Mouse (Mus musculus): ENCODE data around the gene Ehd1. TPM values are rescaled to one million over a fixed set of nuclear protein-coding genes. Genes with fewer than 3 reads are reported as not detected.

Ehd1 gene
- polyA plus RNA-seq, 1 experiment from 2014 or later = 77.2 TPM

DNA sequence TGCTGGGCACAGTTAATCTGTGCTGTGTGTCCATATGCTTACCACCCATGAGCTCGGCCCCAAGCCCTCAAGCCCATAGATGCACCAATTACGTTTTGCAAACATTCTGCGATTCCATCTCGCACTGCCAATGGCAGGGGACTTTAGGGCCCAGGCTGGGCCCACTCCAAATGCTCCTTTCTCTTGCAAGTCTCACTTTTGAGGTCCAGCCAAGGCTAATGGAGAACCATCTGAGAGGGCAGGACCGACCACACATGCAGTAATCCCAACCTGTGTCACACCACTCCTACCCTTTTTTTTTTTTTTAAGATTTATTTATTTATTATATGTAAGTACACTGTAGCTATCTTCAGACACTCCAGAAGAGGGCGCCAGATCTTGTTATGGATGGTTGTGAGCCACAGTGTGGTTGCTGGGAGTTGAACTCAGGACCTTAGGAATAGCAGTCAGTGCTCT, 10.8 kb upstream of the Ehd1 start:
- H3K36me3 ChIP-seq (ENCODE audit: control insufficient read depth, insufficient read depth, low read length) = peaks cover 12% of the 10 kb centered on the region
- no peak overlapping the region for H3K9ac ChIP-seq (ENCODE audit: low read length)
- H3K27ac ChIP-seq (ENCODE audit: low read length) = no peak overlapping the region
- H3K4me1 ChIP-seq (ENCODE audit: control insufficient read depth, insufficient read depth, low read length) = no peaks in the 10 kb centered on the region
- no peak for ATAC-seq (ENCODE audit: insufficient read depth, low FRiP score)
- H3K27me3 ChIP-seq (ENCODE audit: control insufficient read depth, insufficient read depth, low read length) = no peaks in the 10 kb centered on the region
- H3K9me3 ChIP-seq (replicated peaks; ENCODE audit: control insufficient read depth, low read length) = no peaks in the 10 kb centered on the region
- 70% methylated on average over 6 of the region's 6 CpGs for WGBS
- H3K4me3 ChIP-seq (replicated peaks; ENCODE audit: low read length) = peak overlapping the region; percentile 35; the same call in 1 of the 2 replicates
- no peak overlapping the region for H3K4me2 ChIP-seq (ENCODE audit: low read depth, low read length)

DNA sequence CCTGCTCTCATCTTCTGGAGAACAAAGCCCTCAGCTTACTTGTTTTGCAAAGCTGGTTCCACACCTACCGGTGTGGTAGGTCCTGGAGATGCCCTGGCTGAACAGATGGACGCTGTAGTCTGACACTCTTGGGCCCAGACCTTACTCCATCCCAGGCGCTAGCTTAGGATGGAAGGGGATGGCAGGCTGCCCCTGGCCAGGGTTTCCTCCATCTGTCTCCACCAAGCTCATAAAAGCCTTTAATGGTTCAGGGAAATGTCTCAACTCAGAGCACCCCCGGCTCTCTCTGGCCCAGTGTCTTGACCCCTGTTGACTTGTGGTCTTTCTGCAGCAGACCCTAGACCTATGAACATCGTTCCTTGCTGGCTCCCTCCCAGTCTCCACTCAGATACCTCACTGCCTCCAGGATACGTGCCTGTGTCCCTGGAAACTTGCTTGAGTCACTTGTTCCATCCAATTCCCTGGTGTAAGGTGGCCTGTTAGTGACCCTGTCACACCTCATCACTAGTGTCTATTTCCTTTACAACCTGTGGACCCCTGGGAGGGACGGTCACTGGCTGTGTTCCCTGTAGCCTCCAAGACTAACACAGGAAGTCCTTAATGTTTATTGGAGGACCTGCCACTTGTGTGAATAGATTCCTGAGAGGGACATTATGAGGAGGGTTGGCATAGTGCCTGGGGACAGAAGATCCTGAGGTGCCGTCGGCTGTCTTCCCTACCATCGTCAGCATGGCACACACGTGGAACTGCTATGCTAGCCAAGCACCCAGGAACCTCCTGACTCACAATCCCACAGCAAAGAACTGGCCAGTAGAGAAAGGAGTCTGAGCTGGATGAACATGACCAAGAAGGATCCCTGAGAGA, 9.0 kb upstream of the Ehd1 start:
- Histone ChIP-seq H3K4me2 (ENCODE audit: low read depth, low read length) (no peak overlapping the region), H3K4me1 (ENCODE audit: control insufficient read depth, insufficient read depth, low read length) (peaks cover 3% of the 10 kb centered on the region; the same call in 1 of the 2 replicates), H3K27ac (ENCODE audit: low read length) (no peak overlapping the region), H3K36me3 (ENCODE audit: control insufficient read depth, insufficient read depth, low read length) (no peaks in the 10 kb centered on the region), H3K9ac (ENCODE audit: low read length) (peak overlapping the region; percentile 4; the same call in 1 of the 2 replicates), H3K9me3 (replicated peaks; ENCODE audit: control insufficient read depth, low read length) (no peaks in the 10 kb centered on the region), H3K4me3 (replicated peaks; ENCODE audit: low read length) (no peak overlapping the region), H3K27me3 (ENCODE audit: control insufficient read depth, insufficient read depth, low read length) (no peaks in the 10 kb centered on the region)
- 61% methylated on average over 11 of the region's 11 CpGs for WGBS
- no peak for ATAC-seq (ENCODE audit: insufficient read depth, low FRiP score)

DNA sequence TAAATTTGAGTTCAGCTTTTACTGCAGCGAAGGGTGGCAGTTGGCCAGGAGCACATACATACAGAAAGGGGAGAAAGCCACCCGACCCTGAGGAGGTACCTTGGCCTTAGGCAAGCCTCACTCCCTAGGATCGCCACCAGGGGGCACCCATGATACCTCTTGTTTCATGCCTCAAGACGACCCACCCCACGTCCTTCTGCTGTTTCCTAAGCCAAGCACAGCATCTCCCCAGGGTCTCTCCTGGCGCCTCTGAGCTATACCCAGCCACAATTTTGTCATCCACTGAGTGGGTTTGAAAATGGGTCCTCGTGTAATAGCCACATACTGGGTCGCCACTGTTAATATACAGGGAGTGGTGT, 8.4 kb upstream of the Ehd1 start:
- no peak overlapping the region for H3K4me3 ChIP-seq (replicated peaks; ENCODE audit: low read length)
- H3K9ac ChIP-seq (ENCODE audit: low read length) = no peak overlapping the region
- no peaks in the 10 kb centered on the region for H3K9me3 ChIP-seq (replicated peaks; ENCODE audit: control insufficient read depth, low read length)
- H3K4me2 ChIP-seq (ENCODE audit: low read depth, low read length) = no peak overlapping the region
- WGBS = 11% methylated on average over 8 of the region's 8 CpGs
- peaks cover 3% of the 10 kb centered on the region; the same call in 1 of the 2 replicates for H3K4me1 ChIP-seq (ENCODE audit: control insufficient read depth, insufficient read depth, low read length)
- no peaks in the 10 kb centered on the region for H3K27me3 ChIP-seq (ENCODE audit: control insufficient read depth, insufficient read depth, low read length)
- ATAC-seq (ENCODE audit: insufficient read depth, low FRiP score) = peak; percentile 46; the same call in 1 of the 2 replicates
- no peaks in the 10 kb centered on the region for H3K36me3 ChIP-seq (ENCODE audit: control insufficient read depth, insufficient read depth, low read length)
- H3K27ac ChIP-seq (ENCODE audit: low read length) = no peak overlapping the region

DNA sequence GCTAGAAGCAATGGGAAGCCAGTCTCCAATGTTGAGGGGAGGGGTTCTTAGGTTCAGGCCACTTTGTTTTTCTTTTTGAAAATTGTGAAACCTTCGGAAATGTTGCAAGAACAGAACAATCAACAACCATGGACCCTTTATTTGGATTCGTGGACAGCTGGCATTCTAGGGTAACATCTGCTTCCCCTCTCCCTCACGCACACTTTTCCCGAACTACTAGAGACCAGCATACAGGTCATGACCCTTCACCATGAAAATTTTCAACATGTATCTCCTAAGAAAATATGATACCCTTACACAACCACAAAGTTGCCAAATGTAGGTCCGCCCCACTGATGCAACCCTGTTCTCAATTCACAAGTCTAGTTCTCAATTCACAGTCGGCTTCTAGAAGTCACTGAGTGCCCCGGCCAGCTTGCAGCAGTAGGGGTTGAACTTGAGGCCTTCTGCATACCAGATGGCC, 7.8 kb upstream of the Ehd1 start:
- no peaks in the 10 kb centered on the region for H3K9me3 ChIP-seq (replicated peaks; ENCODE audit: control insufficient read depth, low read length)
- no peak overlapping the region for H3K9ac ChIP-seq (ENCODE audit: low read length)
- no peaks in the 10 kb centered on the region for H3K27me3 ChIP-seq (ENCODE audit: control insufficient read depth, insufficient read depth, low read length)
- 81% methylated on average over 7 of the region's 7 CpGs for WGBS
- H3K36me3 ChIP-seq (ENCODE audit: control insufficient read depth, insufficient read depth, low read length) = no peaks in the 10 kb centered on the region
- no peak for ATAC-seq (ENCODE audit: insufficient read depth, low FRiP score)
- H3K4me2 ChIP-seq (ENCODE audit: low read depth, low read length) = no peak overlapping the region
- peaks cover 3% of the 10 kb centered on the region; the same call in 1 of the 2 replicates for H3K4me1 ChIP-seq (ENCODE audit: control insufficient read depth, insufficient read depth, low read length)
- no peak overlapping the region for H3K4me3 ChIP-seq (replicated peaks; ENCODE audit: low read length)
- no peak overlapping the region for H3K27ac ChIP-seq (ENCODE audit: low read length)

DNA sequence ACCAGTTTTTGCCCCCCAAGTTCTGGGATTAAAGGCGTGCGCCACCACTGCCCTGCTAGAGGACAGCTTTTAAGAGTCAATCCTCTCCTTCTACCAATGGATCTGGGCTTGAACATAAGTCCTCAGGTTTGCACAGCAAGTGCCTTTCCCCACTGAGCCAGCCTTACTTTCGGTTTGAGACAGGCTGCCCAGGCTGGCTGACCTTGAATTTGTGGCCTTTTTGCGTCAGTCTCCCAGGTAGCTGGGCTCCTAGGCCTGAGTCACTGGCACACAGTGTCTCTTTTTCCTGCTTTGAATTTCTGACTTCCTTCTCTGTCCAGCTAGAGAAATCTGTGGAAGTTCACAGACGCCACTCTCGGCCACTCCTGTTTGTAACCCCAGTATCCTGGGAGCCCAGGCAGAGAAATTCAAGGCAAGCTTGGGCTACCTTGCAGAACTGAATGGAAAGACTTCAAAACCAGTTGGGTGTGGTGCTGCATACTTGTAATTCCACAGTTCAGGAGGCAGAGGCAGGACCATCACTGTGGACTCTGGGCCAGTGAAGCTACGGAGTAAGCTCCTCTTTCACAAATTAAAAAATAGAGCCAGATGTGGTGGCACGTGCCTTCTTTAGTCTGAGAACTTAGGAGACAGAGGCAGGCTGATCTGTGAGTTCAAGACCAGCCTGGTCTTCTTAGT, 6.6 kb upstream of the Ehd1 start:
- Histone ChIP-seq H3K4me2 (ENCODE audit: low read depth, low read length) (no peak overlapping the region), H3K9ac (ENCODE audit: low read length) (no peak overlapping the region), H3K36me3 (ENCODE audit: control insufficient read depth, insufficient read depth, low read length) (no peaks in the 10 kb centered on the region), H3K4me1 (ENCODE audit: control insufficient read depth, insufficient read depth, low read length) (peaks cover 6% of the 10 kb centered on the region; the same call in 1 of the 2 replicates), H3K27ac (ENCODE audit: low read length) (0 out of 2 replicates have a peak overlapping the region, but pooled peaks have one; percentile 15), H3K9me3 (replicated peaks; ENCODE audit: control insufficient read depth, low read length) (no peaks in the 10 kb centered on the region), H3K27me3 (ENCODE audit: control insufficient read depth, insufficient read depth, low read length) (no peaks in the 10 kb centered on the region), H3K4me3 (replicated peaks; ENCODE audit: low read length) (no peak overlapping the region)
- WGBS = 84% methylated on average over 8 of the region's 8 CpGs
- ATAC-seq (ENCODE audit: insufficient read depth, low FRiP score) = no peak

DNA sequence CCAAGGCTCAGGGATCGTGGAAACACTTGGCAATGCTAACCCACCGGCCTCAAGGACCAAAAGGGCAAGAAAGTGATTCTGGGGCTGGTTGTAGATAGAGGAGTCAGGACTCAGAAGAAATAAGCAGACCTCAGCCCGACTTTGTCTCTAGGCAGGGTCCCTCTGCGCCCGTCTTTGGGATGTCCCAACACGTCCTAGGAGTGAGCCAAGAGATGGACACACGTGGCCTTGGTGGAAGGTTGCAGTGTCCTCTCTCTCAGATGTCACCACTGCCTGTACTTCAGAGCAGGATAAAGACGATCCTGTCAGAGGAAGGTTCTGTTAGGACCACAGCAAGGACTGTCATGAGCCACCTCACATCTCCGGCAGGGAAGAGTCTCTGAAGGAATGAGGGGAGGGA, 5.9 kb upstream of the Ehd1 start:
- no peak overlapping the region for H3K4me2 ChIP-seq (ENCODE audit: low read depth, low read length)
- 52% methylated on average over 9 of the region's 9 CpGs for WGBS
- no peaks in the 10 kb centered on the region for H3K36me3 ChIP-seq (ENCODE audit: control insufficient read depth, insufficient read depth, low read length)
- H3K27ac ChIP-seq (ENCODE audit: low read length) = no peak overlapping the region
- no peak for ATAC-seq (ENCODE audit: insufficient read depth, low FRiP score)
- H3K9ac ChIP-seq (ENCODE audit: low read length) = peak overlapping the region; percentile 44; the same call in 1 of the 2 replicates
- peaks cover 11% of the 10 kb centered on the region; the same call in 1 of the 2 replicates for H3K4me1 ChIP-seq (ENCODE audit: control insufficient read depth, insufficient read depth, low read length)
- no peak overlapping the region for H3K4me3 ChIP-seq (replicated peaks; ENCODE audit: low read length)
- no peaks in the 10 kb centered on the region for H3K27me3 ChIP-seq (ENCODE audit: control insufficient read depth, insufficient read depth, low read length)
- H3K9me3 ChIP-seq (replicated peaks; ENCODE audit: control insufficient read depth, low read length) = no peaks in the 10 kb centered on the region

DNA sequence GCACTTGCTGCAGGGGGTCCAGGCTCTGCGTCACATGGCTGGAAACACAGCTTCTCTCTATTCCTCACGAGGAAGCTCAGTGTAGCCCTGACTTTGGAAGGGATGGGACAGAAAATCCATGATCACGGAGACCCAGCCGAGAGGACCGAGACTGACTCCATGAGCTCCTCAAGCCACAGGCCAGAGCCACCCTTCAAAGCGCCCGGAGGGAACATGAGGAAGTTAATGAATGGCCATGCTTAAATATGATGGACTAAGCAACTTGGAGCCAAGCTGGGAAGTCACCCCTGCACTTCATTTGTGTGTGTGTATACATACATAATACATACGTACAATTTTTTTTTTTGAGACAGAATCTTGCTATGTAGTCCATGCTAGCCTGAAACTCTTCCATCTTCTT, 5.3 kb upstream of the Ehd1 start:
- H3K36me3 ChIP-seq (ENCODE audit: control insufficient read depth, insufficient read depth, low read length) = no peaks in the 10 kb centered on the region
- no peaks in the 10 kb centered on the region for H3K27me3 ChIP-seq (ENCODE audit: control insufficient read depth, insufficient read depth, low read length)
- no peaks in the 10 kb centered on the region for H3K9me3 ChIP-seq (replicated peaks; ENCODE audit: control insufficient read depth, low read length)
- 36% methylated on average over 8 of the region's 8 CpGs for WGBS
- no peak overlapping the region for H3K4me2 ChIP-seq (ENCODE audit: low read depth, low read length)
- ATAC-seq (ENCODE audit: insufficient read depth, low FRiP score) = no peak
- H3K27ac ChIP-seq (ENCODE audit: low read length) = no peak overlapping the region
- peak overlapping the region; percentile 44 for H3K9ac ChIP-seq (ENCODE audit: low read length)
- peaks cover 15% of the 10 kb centered on the region; the same call in 1 of the 2 replicates for H3K4me1 ChIP-seq (ENCODE audit: control insufficient read depth, insufficient read depth, low read length)
- H3K4me3 ChIP-seq (replicated peaks; ENCODE audit: low read length) = no peak overlapping the region

DNA sequence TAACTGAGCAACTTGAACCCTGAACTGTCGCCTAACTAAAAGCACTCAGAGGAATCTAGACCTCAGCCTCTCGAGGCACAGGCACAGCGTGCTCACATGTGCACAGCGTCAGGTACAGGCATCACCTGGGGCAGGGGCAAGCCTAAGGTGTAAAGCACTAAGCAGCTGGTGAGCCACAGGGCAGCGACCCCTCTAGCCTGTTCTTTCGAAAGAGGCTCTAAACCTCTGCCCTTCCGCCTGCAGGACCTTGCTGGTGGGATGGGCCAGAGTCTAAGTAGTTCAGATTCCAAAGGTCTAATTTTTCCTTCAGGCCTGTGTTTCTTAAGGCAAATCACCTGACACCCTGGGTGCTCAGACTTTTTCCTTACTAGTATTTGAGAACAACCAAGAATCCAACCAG, 4.5 kb upstream of the Ehd1 start:
- Histone ChIP-seq H3K4me3 (replicated peaks; ENCODE audit: low read length) (no peak overlapping the region), H3K9me3 (replicated peaks; ENCODE audit: control insufficient read depth, low read length) (no peaks in the 10 kb centered on the region), H3K27me3 (ENCODE audit: control insufficient read depth, insufficient read depth, low read length) (no peaks in the 10 kb centered on the region), H3K9ac (ENCODE audit: low read length) (peak overlapping the region; percentile 14; the same call in 1 of the 2 replicates), H3K36me3 (ENCODE audit: control insufficient read depth, insufficient read depth, low read length) (no peaks in the 10 kb centered on the region), H3K4me2 (ENCODE audit: low read depth, low read length) (no peak overlapping the region), H3K27ac (ENCODE audit: low read length) (no peak overlapping the region), H3K4me1 (ENCODE audit: control insufficient read depth, insufficient read depth, low read length) (peaks cover 15% of the 10 kb centered on the region; the same call in 1 of the 2 replicates)
- ATAC-seq (ENCODE audit: insufficient read depth, low FRiP score) = no peak
- 66% methylated on average over 7 of the region's 7 CpGs for whole genome bisulfite sequencing

DNA sequence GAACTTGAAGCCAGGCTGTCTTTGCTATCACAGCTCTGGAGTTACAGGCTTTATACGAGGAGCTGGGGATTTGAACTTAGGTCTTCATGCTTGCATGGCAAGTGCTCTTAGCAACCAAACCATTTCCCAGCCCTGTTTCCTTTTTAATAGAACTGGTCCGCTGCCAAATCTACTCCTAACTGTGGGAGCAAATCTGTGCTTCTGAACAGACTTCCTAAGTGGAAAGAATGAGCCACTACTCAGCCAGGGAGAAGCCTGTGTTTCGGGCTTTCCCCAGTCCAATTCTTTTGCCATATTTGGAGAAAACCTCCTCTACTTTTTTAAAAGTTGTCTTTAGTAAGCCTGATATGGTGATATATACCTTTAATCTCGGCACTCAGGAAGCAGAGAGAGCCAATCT, 3.8 kb upstream of the Ehd1 start:
- H3K4me1 ChIP-seq (ENCODE audit: control insufficient read depth, insufficient read depth, low read length) = peaks cover 18% of the 10 kb centered on the region; the same call in 1 of the 2 replicates
- ATAC-seq (ENCODE audit: insufficient read depth, low FRiP score) = no peak
- 71% methylated on average over 4 of the region's 4 CpGs for WGBS
- H3K27me3 ChIP-seq (ENCODE audit: control insufficient read depth, insufficient read depth, low read length) = no peaks in the 10 kb centered on the region
- no peak overlapping the region for H3K9ac ChIP-seq (ENCODE audit: low read length)
- H3K4me2 ChIP-seq (ENCODE audit: low read depth, low read length) = no peak overlapping the region
- H3K4me3 ChIP-seq (replicated peaks; ENCODE audit: low read length) = no peak overlapping the region
- no peaks in the 10 kb centered on the region for H3K36me3 ChIP-seq (ENCODE audit: control insufficient read depth, insufficient read depth, low read length)
- H3K9me3 ChIP-seq (replicated peaks; ENCODE audit: control insufficient read depth, low read length) = no peaks in the 10 kb centered on the region
- no peak overlapping the region for H3K27ac ChIP-seq (ENCODE audit: low read length)
